Mouse (Mus musculus) midbrain, postnatal 0 days (tissue): ENCODE results near the gene Lamb3. TPM values are rescaled to one million over a fixed set of nuclear protein-coding genes. Genes with fewer than 3 reads are reported as not detected.

Source experiments
- ATAC-seq: fragments of 200-750 bp; cut with Nextera tagmentation; 2 replicates; pipeline ENCODE4 v1.8.0; 2017; ENCODE audit warnings: moderate number of reproducible peaks, mild to moderate bottlenecking, moderate TSS enrichment, moderate library complexity; ENCODE audit not compliant: low FRiP score
- DNase-seq: peaks from one replicate; pipeline ENCODE4 v3.0.0-alpha.2; 2015; ENCODE audit warnings: low spot score
- H3K27ac ChIP-seq: fragments of 300-500 bp; sonication (generic); 2 replicates; pipeline ENCODE4 v1.5.1; 2014; ENCODE audit warnings: low read depth, mild to moderate bottlenecking, low read length, mixed read lengths
- H3K27me3 ChIP-seq: fragments of 300-500 bp; sonication (generic); 2 replicates; pipeline ENCODE4 v1.6.1; 2014; ENCODE audit warnings: low read length, control low read depth, mixed read lengths; ENCODE audit not compliant: insufficient read depth
- H3K36me3 ChIP-seq: fragments of 300-500 bp; sonication (generic); 2 replicates; pipeline ENCODE4 v1.6.1; 2014; ENCODE audit warnings: low read length, control low read depth, mixed read lengths; ENCODE audit not compliant: insufficient read depth
- H3K4me1 ChIP-seq: fragments of 300-500 bp; sonication (generic); 2 replicates; pipeline ENCODE4 v1.6.1; 2014; ENCODE audit warnings: mild to moderate bottlenecking, control low read depth, antibody characterized with exemption, low read length, mixed read lengths; ENCODE audit not compliant: insufficient read depth
- H3K4me2 ChIP-seq: fragments of 300-500 bp; sonication (generic); 2 replicates; pipeline ENCODE4 v1.6.1; 2014; ENCODE audit warnings: low read depth, mild to moderate bottlenecking, low read length, mixed read lengths; ENCODE audit not compliant: poor library complexity, severe bottlenecking
- H3K4me3 ChIP-seq: fragments of 300-500 bp; sonication (generic); 2 replicates; pipeline ENCODE4 v1.5.1; 2014; ENCODE audit warnings: low read depth, mild to moderate bottlenecking, low read length, moderate library complexity
- H3K9ac ChIP-seq: fragments of 300-500 bp; sonication (generic); replicated peaks from 2 replicates; pipeline ENCODE4 v1.6.1; 2014; ENCODE audit warnings: mild to moderate bottlenecking, low read length, moderate library complexity, mixed read lengths; ENCODE audit not compliant: poor library complexity, severe bottlenecking
- H3K9me3 ChIP-seq: fragments of 300-500 bp; sonication (generic); 2 replicates; pipeline ENCODE4 v1.6.1; 2016; ENCODE audit warnings: low read length, control low read depth
- CTCF ChIP-seq: IDR thresholded peaks from 2 replicates; pipeline ENCODE4 v1.5.1; 2016; ENCODE audit warnings: antibody characterized with exemption, mild to moderate bottlenecking
- WGBS: fragments of 180-500 bp; shearing (Covaris S2); extraction: QIAGEN DNeasy Blood & Tissue Kit; methylation state at CpG from one replicate; pipeline ENCODE4 v1.1.7; 2014; 5-methylcytosine and 5-hydroxymethylcytosine counted together
- polyA plus RNA-seq: library from polyadenylated mRNA; unstranded; fragments of >200 nt; fragmentation: Nextera tagmentation; extraction: Ambion mirVana; gene quantifications from 2 replicates; pipeline ENCODE4 v1.2.1, GENCODE M21; 2015
- total RNA-seq: library from RNA; depleted of rRNA; stranded (reverse); fragments of >200 nt; gene quantifications from 2 replicates; pipeline ENCODE4 v1.2.3, GENCODE M21; 2014

The Lamb3 gene
- total and polyA plus RNA-seq, 2 experiments from 2014 or later, result 0.82 to 1.4 TPM

GRCm38 (mm10) chr1:193349702-193350545 lies 142.4 kb downstream of the Lamb3 start:
- Histone ChIP-seq H3K27me3 (no peaks in the 10 kb centered on the region), H3K27ac (no peak overlapping the region), H3K9me3 (no peaks in the 10 kb centered on the region), H3K36me3 (peaks cover 77% of the 10 kb centered on the region), H3K4me3 (no peak overlapping the region), H3K9ac (no peak overlapping the region), H3K4me2 (no peak overlapping the region), H3K4me1 (no peaks in the 10 kb centered on the region)
- DNase-seq, result no peak
- TF ChIP-seq CTCF, result no peak
- ATAC-seq, result no peak
- 87% methylated on average over 10 of the region's 10 CpGs for WGBS

GRCm38 (mm10) chr1:193350546-193350801 lies 143.0 kb downstream of the Lamb3 start:
- peaks cover 82% of the 10 kb centered on the region for H3K36me3 ChIP-seq
- H3K4me2 ChIP-seq, result no peak overlapping the region
- no peak overlapping the region for H3K4me3 ChIP-seq
- no peak overlapping the region for H3K9ac ChIP-seq
- no peak overlapping the region for H3K27ac ChIP-seq
- DNase-seq (no peak), ATAC-seq (no peak)
- no peaks in the 10 kb centered on the region for H3K27me3 ChIP-seq
- WGBS, result 93% methylated on average over 2 of the region's 2 CpGs
- H3K9me3 ChIP-seq, result no peaks in the 10 kb centered on the region
- no peak for TF ChIP-seq CTCF
- H3K4me1 ChIP-seq, result no peaks in the 10 kb centered on the region

GRCm38 (mm10) chr1:193351583-193351982 lies 144.1 kb downstream of the Lamb3 start:
- no peak overlapping the region for H3K9ac ChIP-seq
- no peak overlapping the region for H3K4me2 ChIP-seq
- H3K4me1 ChIP-seq, result no peaks in the 10 kb centered on the region
- no peaks in the 10 kb centered on the region for H3K27me3 ChIP-seq
- H3K9me3 ChIP-seq, result no peaks in the 10 kb centered on the region
- WGBS, result 79% methylated on average over 3 of the region's 3 CpGs
- TF ChIP-seq CTCF, result no peak
- H3K36me3 ChIP-seq, result peaks cover 86% of the 10 kb centered on the region
- no peak overlapping the region for H3K4me3 ChIP-seq
- H3K27ac ChIP-seq, result no peak overlapping the region
- DNase-seq (no peak), ATAC-seq (no peak)

GRCm38 (mm10) chr1:193359199-193359598 lies 151.7 kb downstream of the Lamb3 start:
- Histone ChIP-seq H3K9me3 (no peaks in the 10 kb centered on the region), H3K27me3 (no peaks in the 10 kb centered on the region), H3K36me3 (peaks cover 50% of the 10 kb centered on the region), H3K9ac (no peak overlapping the region), H3K4me1 (no peaks in the 10 kb centered on the region), H3K27ac (no peak overlapping the region), H3K4me2 (no peak overlapping the region), H3K4me3 (no peak overlapping the region)
- 65% methylated on average over 3 of the region's 3 CpGs for WGBS
- DNase-seq (no peak), ATAC-seq (no peak)
- TF ChIP-seq CTCF, result no peak

- Histone ChIP-seq H3K27me3 (no peaks in the 10 kb centered on the region), H3K4me2 (no peak overlapping the region), H3K36me3 (peaks cover 36% of the 10 kb centered on the region), H3K27ac (no peak overlapping the region), H3K4me3 (no peak overlapping the region), H3K9me3 (no peaks in the 10 kb centered on the region), H3K9ac (no peak overlapping the region), H3K4me1 (no peaks in the 10 kb centered on the region)
- TF ChIP-seq CTCF, result no peak
- ATAC-seq (no peak), DNase-seq (peak; percentile 21)
- WGBS, result 44% methylated on average over 6 of the region's 6 CpGs
Measured at GRCm38 (mm10) chr1:193361181-193361580, 153.7 kb downstream of the Lamb3 start.

- Histone ChIP-seq H3K4me2 (no peak overlapping the region), H3K36me3 (peaks cover 31% of the 10 kb centered on the region), H3K27ac (no peak overlapping the region), H3K9me3 (no peaks in the 10 kb centered on the region), H3K4me3 (no peak overlapping the region), H3K27me3 (no peaks in the 10 kb centered on the region), H3K9ac (no peak overlapping the region), H3K4me1 (0 out of 2 replicates have a peak, but pooled peaks cover 3% of the 10 kb centered on the region)
- DNase-seq (no peak), ATAC-seq (no peak)
- WGBS, result 85% methylated on average over 7 of the region's 7 CpGs
- TF ChIP-seq CTCF, result no peak
Measured at GRCm38 (mm10) chr1:193362078-193362477, 154.6 kb downstream of the Lamb3 start.
